Mouse (Mus musculus) stomach, embryonic 16.5 days (tissue): ENCODE measurements around the gene Adora3. TPM values are rescaled to one million over a fixed set of nuclear protein-coding genes. Genes with fewer than 3 reads are reported as not detected.

ENCODE experiments used
- ATAC-seq: fragments of 200-750 bp; cut with Nextera tagmentation; 2 replicates; pipeline ENCODE4 v1.8.0; 2017; ENCODE audit warnings: moderate number of reproducible peaks, moderate TSS enrichment; ENCODE audit not compliant: insufficient read depth, low FRiP score
- H3K27ac ChIP-seq: fragments of 300-500 bp; sonication (generic); 2 replicates; pipeline ENCODE4 v1.5.1; 2014; ENCODE audit warnings: low read length
- H3K27me3 ChIP-seq: fragments of 300-500 bp; sonication (generic); 2 replicates; pipeline ENCODE4 v1.6.1; 2014; ENCODE audit warnings: low read length, control low read depth, mixed read lengths; ENCODE audit not compliant: control insufficient read depth, insufficient read depth
- H3K36me3 ChIP-seq: fragments of 300-500 bp; sonication (generic); 2 replicates; pipeline ENCODE4 v1.6.1; 2014; ENCODE audit warnings: low read length; ENCODE audit not compliant: control insufficient read depth, insufficient read depth
- H3K4me1 ChIP-seq: fragments of 300-500 bp; sonication (generic); 2 replicates; pipeline ENCODE4 v1.6.1; 2014; ENCODE audit warnings: low read length, control low read depth, mixed read lengths; ENCODE audit not compliant: control insufficient read depth, insufficient read depth
- H3K4me2 ChIP-seq: fragments of 300-500 bp; sonication (generic); 2 replicates; pipeline ENCODE4 v1.6.1; 2014; ENCODE audit warnings: low read depth, low read length, mixed read lengths
- H3K4me3 ChIP-seq: fragments of 300-500 bp; sonication (generic); replicated peaks from 2 replicates; pipeline ENCODE4 v1.5.1; 2014; ENCODE audit warnings: mild to moderate bottlenecking, low read length
- H3K9ac ChIP-seq: fragments of 300-500 bp; sonication (generic); 2 replicates; pipeline ENCODE4 v1.6.1; 2014; ENCODE audit warnings: low read length
- H3K9me3 ChIP-seq: fragments of 300-500 bp; sonication (generic); replicated peaks from 2 replicates; pipeline ENCODE4 v1.6.1; 2016; ENCODE audit warnings: low read length, control low read depth; ENCODE audit not compliant: control insufficient read depth
- WGBS: fragments of 180-500 bp; shearing (Covaris S2); extraction: QIAGEN DNeasy Blood & Tissue Kit; methylation state at CpG from one replicate; pipeline ENCODE4 v1.1.7; 2014; 5-methylcytosine and 5-hydroxymethylcytosine counted together
- polyA plus RNA-seq: library from polyadenylated mRNA; unstranded; fragments of >200 nt; fragmentation: Nextera tagmentation; extraction: Ambion mirVana; gene quantifications from 2 replicates; pipeline ENCODE4 v1.2.1, GENCODE M21; 2015

Adora3 gene
- polyA plus RNA-seq, 1 experiment from 2014 or later, result 1.0 TPM

DNA sequence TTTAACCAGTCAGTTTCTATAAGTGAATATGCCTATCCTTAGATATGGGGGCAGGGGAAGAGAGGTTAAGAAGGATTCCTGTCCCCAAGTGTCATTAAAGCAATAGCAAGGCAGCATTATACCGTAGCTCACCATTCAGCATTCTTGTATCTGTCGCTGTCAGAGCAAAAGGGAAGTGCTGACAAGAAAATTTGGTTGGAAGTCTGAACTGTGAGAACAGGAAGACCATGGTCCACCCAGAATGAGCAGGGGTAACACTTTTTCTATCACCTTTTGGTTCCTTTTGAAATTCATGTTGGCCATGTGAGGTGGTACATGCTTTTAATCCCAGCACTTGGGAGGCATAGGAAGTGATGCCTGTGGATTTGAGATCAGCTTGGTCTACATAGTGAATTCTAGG lies 60.4 kb downstream of the Adora3 start:
- H3K4me2 ChIP-seq, result no peak overlapping the region
- no peak overlapping the region for H3K9ac ChIP-seq
- ATAC-seq, result no peak
- H3K4me3 ChIP-seq, result no peak overlapping the region
- H3K9me3 ChIP-seq, result no peaks in the 10 kb centered on the region
- no peaks in the 10 kb centered on the region for H3K36me3 ChIP-seq
- WGBS, result 87% methylated on average over 2 of the region's 2 CpGs
- no peak overlapping the region for H3K27ac ChIP-seq
- H3K27me3 ChIP-seq, result no peaks in the 10 kb centered on the region
- H3K4me1 ChIP-seq, result no peaks in the 10 kb centered on the region

DNA sequence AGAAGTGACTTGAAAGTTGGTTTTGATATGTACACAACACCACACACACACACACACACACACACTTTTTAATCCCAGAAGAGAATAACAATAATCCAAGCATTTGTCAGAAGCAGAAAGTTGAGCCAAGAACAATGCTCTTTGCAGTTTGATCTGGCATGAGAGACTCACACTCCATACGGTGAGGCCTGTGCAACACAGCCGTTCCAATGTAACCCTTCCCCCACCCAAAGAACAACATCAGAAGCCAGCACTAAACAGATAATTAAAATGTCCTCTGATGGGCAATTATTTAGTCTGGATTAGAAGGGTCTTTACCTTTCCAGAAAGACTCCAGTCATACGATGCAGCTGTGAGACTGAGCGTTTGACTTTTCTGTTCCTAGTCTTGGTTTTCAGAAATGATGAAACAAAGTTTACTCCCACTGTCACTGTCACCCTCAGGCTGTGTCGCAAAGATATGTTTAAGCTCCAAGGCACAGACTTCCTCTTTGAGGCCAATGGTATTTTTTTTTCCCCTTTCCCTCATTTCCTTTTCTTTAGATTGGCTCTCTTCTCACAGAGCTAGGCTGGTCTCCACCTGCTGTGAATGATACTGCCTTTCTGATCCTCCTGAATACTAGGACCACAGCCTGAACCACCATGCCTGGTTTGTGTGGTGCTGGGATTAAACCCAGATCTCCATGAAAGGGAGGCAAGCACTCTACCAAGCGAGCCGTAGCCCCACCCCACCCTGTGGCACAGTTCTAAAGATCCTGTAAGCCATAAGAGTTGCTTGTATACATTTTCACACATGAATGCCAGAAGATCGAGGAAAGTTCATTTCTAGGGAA lies 61.8 kb downstream of the Adora3 start, which contains the start of gene I830077J02Rik:
Gene I830077J02Rik, minus strand, starts transcription at position 425 of the 832 bp plus-strand sequence.
- 84% methylated on average over 8 of the region's 8 CpGs for whole genome bisulfite sequencing
- no peak within 1 kb of the TSS for H3K4me2 ChIP-seq
- H3K4me3 ChIP-seq, result no peak within 1 kb of the TSS
- no peak for ATAC-seq
- H3K9ac ChIP-seq, result no peak within 1 kb of the TSS
- no peaks in the 10 kb centered on the region for H3K27me3 ChIP-seq
- no peak within 1 kb of the TSS for H3K27ac ChIP-seq
- H3K36me3 ChIP-seq, result no peaks in the 10 kb centered on the region
- H3K9me3 ChIP-seq, result no peaks in the 10 kb centered on the region
- no peaks in the 10 kb centered on the region for H3K4me1 ChIP-seq

DNA sequence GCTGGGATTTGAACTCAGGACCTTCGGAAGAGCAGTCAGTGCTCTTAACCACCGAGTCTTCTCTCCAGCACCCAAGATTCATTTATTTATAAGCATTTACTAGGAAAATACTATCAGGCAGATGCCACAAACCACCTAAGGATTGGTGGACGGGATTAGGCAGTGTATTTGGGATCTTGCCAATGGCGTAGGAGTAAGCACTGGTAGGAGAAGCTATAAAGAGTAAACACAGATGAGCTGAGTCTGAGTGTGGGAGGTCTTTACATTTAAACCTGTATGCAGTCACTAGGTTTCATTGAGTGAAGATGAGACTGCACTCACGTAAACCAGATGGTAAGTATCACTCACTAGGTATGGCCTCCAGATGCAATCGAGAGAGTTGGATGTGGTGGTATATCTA lies 63.3 kb downstream of the Adora3 start:
- no peak overlapping the region for H3K27ac ChIP-seq
- 95% methylated on average over 6 of the region's 6 CpGs for WGBS
- H3K4me2 ChIP-seq, result no peak overlapping the region
- no peak for ATAC-seq
- H3K36me3 ChIP-seq, result no peaks in the 10 kb centered on the region
- H3K9ac ChIP-seq, result no peak overlapping the region
- no peaks in the 10 kb centered on the region for H3K27me3 ChIP-seq
- no peak overlapping the region for H3K4me3 ChIP-seq
- H3K4me1 ChIP-seq, result no peaks in the 10 kb centered on the region
- no peaks in the 10 kb centered on the region for H3K9me3 ChIP-seq

DNA sequence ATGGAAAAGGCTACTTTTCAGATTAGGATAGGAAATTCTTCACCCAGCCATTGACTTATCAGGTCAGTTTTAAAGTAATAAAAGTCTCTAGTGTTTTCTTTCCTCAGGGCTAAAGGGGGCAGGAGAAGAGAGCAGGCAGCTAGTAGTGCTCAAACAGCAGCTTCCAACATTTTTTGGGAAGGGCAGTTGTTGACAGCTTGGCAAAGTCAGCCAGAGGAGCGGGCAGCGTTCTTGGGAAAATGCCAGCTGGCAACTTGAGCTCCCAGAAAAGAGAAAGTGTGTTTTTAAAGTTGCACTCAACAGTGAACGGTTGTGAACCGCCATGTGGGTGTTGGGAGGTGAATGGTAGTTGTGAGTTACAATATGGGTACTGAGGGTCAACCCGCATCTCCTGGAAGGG lies 64.4 kb downstream of the Adora3 start:
- Histone ChIP-seq H3K36me3 (no peaks in the 10 kb centered on the region), H3K27me3 (no peaks in the 10 kb centered on the region), H3K4me3 (no peak overlapping the region), H3K9ac (no peak overlapping the region), H3K4me2 (no peak overlapping the region), H3K27ac (no peak overlapping the region), H3K9me3 (no peaks in the 10 kb centered on the region), H3K4me1 (no peaks in the 10 kb centered on the region)
- WGBS, result 75% methylated on average over 5 of the region's 5 CpGs
- ATAC-seq, result no peak

DNA sequence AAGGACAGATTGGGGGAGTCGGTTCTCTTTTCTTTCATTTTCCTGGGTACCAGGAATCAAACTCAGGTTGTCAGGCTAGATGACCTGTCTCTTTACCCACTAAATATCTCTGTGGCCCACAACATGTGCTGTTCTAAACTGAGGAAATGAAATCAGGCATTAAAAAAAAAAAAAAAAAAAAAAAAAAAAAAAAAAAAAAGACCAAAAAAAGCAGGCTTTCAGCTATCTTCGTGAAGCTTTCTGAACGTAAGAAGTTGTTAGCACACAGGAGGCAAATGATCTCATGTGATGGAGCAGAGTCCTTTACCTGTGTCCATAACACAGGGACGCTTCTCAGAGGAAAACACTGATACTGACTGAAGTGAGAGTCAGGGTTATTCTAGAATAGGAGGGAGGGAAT lies 65.5 kb downstream of the Adora3 start:
- Histone ChIP-seq H3K9me3 (no peaks in the 10 kb centered on the region), H3K9ac (no peak overlapping the region), H3K27me3 (no peaks in the 10 kb centered on the region), H3K4me3 (no peak overlapping the region), H3K36me3 (peaks cover 5% of the 10 kb centered on the region), H3K4me2 (no peak overlapping the region), H3K27ac (no peak overlapping the region), H3K4me1 (no peaks in the 10 kb centered on the region)
- WGBS, result 83% methylated on average over 4 of the region's 4 CpGs
- no peak for ATAC-seq

DNA sequence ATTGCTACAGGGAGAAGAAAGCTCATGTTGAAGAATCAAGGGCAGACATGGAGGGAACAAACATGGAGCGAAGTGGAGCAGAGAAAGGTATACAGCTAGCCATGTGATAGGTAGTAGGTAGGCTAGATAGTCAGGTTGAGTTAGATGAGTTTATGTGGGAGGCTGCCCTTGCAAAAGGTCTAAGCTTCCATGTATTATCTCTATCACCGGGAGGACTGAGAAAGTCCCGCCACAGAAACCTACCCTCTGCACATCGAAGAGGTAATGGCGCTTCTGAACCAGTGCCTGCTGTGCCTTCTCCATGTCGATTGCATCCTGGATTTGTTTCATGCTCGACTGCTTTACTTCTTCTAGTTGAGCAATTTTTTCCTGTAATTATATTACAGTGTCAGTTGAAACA lies 80.7 kb downstream of the Adora3 start:
- Histone ChIP-seq H3K36me3 (peaks cover 36% of the 10 kb centered on the region), H3K9me3 (no peaks in the 10 kb centered on the region)
- 96% methylated on average over 7 of the region's 7 CpGs for WGBS

DNA sequence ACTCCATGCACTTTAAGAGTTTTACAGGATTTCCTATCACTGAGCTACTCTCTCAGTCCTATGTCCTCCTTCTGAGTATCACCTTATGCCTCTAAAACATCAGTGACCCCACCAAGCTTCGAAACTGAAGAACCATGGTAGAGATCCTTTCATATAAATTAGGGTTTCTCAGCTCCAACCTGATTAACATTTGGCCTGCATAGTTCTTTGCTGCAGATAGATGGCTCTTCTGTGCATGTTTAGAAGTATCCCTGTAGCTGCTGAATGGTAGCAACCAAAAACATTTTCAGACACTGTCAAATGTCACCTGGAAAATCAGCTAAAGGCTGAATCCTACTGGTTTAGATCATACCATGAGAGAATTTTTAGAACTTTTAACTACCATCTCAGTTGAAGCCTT lies 86.6 kb downstream of the Adora3 start:
- Histone ChIP-seq H3K27me3 (no peaks in the 10 kb centered on the region), H3K4me3 (no peak overlapping the region), H3K9me3 (no peaks in the 10 kb centered on the region), H3K4me1 (peaks cover 16% of the 10 kb centered on the region), H3K36me3 (peaks cover 18% of the 10 kb centered on the region; the same call in 1 of the 2 replicates), H3K9ac (no peak overlapping the region), H3K27ac (no peak overlapping the region), H3K4me2 (no peak overlapping the region)
- WGBS, result 88% methylated on average over 1 of the region's 1 CpGs
- no peak for ATAC-seq

More for the DNA sequence above, 80.7 kb downstream of the Adora3 start:
- Histone ChIP-seq H3K4me3 (no peak overlapping the region), H3K4me1 (no peaks in the 10 kb centered on the region; the same call in 1 of the 2 replicates), H3K27me3 (no peaks in the 10 kb centered on the region), H3K4me2 (no peak overlapping the region), H3K9ac (no peak overlapping the region), H3K27ac (no peak overlapping the region)
- no peak for ATAC-seq

DNA sequence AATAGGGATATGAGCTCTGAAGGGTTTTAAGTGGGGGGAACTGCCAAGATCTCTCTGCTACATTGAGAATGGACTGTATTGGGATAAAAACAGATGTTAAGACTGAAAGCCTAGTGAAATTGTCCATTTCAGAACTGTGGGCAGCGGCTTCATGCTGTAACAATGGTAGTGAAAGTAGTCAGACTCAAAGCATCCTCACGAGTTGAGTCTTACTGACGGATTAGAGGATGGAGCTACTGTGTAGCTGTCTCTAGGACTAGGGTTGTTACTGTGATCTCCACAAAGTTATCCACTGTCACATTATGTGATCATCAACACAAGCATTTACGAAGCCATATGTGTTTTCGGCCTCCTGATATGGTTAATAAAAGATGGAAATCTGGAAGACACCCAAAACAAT lies 87.5 kb downstream of the Adora3 start:
- peaks cover 18% of the 10 kb centered on the region; the same call in 1 of the 2 replicates for H3K36me3 ChIP-seq
- H3K9me3 ChIP-seq, result no peaks in the 10 kb centered on the region
- no peak for ATAC-seq
- H3K4me1 ChIP-seq, result peaks cover 16% of the 10 kb centered on the region
- no peaks in the 10 kb centered on the region for H3K27me3 ChIP-seq
- H3K4me3 ChIP-seq, result peak overlapping the region; percentile 95
- peak overlapping the region; percentile 86 for H3K4me2 ChIP-seq
- no peak overlapping the region; the same call in 1 of the 2 replicates for H3K27ac ChIP-seq
- peak overlapping the region; percentile 97 for H3K9ac ChIP-seq
- 32% methylated on average over 5 of the region's 5 CpGs for WGBS
